Mouse (Mus musculus) ES-Bruce4 (cell line): ENCODE measurements around the gene Cish.

Experiments
- CTCF ChIP-seq: IDR thresholded peaks from one replicate; pipeline ENCODE4 v1.8.1; 2011; ENCODE audit warnings: low read depth, low read length
- EP300 ChIP-seq: IDR thresholded peaks from 2 replicates; pipeline ENCODE4 v1.6.1; 2011; ENCODE audit warnings: low read depth, low read length; ENCODE audit not compliant: insufficient read depth
- POLR2A ChIP-seq: IDR thresholded peaks from one replicate; pipeline ENCODE4 v1.8.1; 2011; ENCODE audit warnings: low read length; ENCODE audit not compliant: insufficient read depth

DNA sequence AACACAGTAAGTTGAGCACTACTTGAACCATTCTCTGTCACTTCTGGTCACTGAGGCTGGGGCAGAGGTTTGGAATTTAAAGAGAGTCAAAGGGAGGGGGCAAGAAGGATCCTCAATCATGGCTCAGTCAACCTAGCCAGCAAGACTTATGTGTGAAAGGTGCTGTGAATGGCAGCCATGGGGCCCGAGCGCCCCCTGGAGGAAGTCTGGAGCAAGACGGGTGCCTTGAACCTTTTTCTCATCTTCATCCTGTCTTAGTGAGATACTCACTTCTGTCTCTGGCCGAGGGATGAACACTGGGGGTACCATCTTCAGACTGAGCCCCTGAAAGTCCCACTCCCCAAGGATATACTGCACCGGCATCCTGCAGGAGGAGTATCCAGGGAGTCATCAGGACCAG is 40.1 kb downstream of the Cish start:
- TF ChIP-seq POLR2A = no peak
- TF ChIP-seq CTCF = peak; percentile 93
- no peak for TF ChIP-seq EP300
